Mouse (Mus musculus) liver, postnatal 0 days (tissue): ENCODE data around the gene Zcchc7.

Experiments used
- CTCF ChIP-seq: sonication (generic); IDR thresholded peaks from 2 replicates; pipeline ENCODE4 v1.5.1; 2016; ENCODE audit warnings: antibody characterized with exemption, low read depth
- EP300 ChIP-seq: IDR thresholded peaks from 2 replicates; pipeline ENCODE4 v1.6.1; 2016; ENCODE audit warnings: antibody characterized with exemption, low read depth, mild to moderate bottlenecking

- TF ChIP-seq CTCF: no peak
- TF ChIP-seq EP300: no peak
Measured at GRCm38 (mm10) chr4:44942237-44942636, 186.6 kb downstream of the Zcchc7 start.
